Mouse (Mus musculus) cerebellum, postnatal 25 days (tissue): ENCODE data around the gene Nacc1.
A peak's percentile ranks its signal among the peaks of the same experiment; 100 is the strongest.
"Not testable (repeated sequence)": the region's sequence is repeated elsewhere in the genome, so short reads cannot be mapped to it uniquely, and the experiment has no call there.

ENCODE experiments used
- DNase-seq, 2 experiments: peaks; one replicate each; pipeline ENCODE4 v3.0.0; 2021; ENCODE audit warnings: mixed read lengths in 2 of 2

Nacc1 gene

DNA sequence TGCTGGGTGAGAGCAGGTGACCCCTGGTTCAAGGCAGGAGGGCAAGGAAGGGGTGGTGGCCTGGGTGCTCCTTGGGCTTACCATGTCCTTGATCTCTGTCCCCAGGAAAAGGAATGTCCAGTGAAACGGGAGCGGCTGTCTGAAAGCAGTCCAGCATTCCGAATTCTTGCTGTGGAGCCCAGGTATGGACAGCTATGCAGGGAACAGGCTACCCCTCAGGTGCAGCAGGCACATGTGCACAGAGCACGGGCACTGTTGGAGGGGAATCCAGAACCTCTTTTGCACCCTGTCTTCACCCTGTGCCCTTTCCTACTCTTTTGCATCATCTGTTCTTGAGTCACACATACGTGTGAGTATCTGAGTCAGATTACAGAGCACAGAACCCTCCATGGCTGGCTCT, 10.6 kb upstream of the Nacc1 start:
- DNase-seq, result peak in 1 of 2 experiments; percentile 11

- peak; percentile 60 to 74 for DNase-seq
Observed at GRCm38 (mm10) chr8:84697166-84698130, 9.8 kb upstream of the Nacc1 start.

DNA sequence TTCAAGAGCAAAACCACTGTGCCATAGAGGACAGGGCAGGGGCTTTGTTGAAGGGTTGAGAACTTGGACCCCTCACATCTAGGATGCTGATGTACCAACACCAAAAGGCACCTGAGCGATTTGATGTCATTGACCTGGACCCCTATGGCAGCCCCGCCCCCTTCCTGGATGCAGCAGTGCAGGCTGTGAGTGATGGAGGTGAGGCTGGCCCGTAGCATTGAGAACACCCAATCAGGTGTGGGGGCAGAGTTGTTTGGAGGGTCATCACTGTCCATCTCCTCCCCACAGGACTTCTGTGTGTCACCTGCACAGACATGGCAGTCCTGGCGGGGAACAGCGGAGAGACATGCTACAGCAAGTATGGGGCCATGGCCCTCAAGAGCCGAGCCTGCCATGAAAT, 7.5 kb upstream of the Nacc1 start:
- peak in 1 of 2 experiments; percentile 18 for DNase-seq

GRCm38 (mm10) chr8:84693332-84693731, 5.7 kb upstream of the Nacc1 start:
- no peak for DNase-seq

DNA sequence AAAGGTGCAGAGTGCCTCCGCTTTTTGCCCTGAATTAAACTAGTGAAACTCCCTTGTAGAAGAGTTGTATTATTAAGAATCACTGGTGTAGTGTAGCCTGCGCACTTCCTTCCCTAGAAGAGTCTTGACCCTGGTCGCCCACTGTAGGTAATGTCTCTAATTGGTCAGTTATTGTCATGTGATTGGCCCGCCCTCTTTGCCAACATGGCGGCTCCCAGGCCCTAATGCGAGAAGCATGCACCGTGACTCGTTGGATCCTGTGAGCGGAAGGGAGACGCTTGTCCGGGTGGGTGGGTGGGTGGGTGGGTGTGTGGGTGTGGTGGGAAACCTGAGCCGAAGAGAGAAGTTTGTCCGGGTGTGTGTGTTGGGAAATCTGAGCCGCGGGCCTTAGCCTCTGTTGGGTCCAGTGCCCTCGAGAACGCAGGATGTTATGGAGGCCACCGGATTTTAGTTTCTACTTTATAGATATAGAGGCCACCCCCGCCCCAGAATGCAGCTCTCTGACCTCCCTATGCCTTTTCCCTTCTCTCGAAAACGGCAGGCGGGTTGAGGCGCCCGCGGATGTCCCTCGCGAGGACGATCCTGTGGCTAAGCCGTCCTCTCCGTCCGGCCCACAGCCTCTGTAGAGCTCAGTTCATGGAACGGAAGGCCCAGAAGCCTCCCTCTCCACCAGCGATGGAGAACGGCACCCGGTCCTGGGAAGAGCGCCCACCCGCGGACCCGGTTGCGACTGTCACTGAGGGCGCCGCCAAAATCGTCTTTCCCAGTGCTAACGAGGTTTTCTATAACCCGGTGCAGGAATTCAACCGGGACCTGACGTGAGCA, 1.6 kb upstream of the Nacc1 start:
- peak; percentile 91 to 93 for DNase-seq

DNA sequence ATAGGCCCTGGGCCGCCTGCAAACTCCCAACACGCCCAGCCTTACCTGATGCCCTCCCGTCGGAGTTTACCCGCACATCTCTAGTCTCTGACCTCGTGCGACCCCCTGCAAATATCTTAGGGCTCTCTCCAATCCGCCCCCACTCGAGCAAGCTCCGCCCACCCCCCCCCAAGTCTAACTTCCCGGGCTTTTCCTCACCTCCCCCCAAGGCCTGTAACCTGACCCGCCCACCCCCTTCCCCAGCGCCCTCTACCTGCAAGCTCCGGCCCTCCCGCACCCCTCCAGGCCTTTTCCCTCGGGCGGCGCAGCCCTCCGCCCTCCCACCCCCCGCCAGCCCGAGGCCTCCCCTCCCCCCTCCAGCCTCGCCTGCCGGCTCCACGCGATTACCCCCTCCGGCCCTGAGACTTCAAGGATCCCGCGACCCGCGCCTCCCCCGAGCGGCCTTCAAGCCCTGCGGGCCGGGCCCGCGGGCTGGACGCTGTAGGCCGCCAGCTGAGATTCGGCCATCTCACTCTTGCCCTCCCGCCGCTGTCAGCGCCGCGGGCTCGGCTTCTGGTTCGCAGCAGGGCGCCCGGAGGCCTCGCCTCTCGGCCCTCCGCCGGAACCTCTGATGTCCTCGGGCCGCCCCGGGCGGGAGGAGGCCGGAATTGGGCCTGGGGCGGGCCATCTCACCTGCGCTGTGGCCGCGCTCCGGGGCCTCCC, 508 bp downstream of the Nacc1 start:
- peak in 1 of 2 experiments; percentile 74 for DNase-seq

DNA sequence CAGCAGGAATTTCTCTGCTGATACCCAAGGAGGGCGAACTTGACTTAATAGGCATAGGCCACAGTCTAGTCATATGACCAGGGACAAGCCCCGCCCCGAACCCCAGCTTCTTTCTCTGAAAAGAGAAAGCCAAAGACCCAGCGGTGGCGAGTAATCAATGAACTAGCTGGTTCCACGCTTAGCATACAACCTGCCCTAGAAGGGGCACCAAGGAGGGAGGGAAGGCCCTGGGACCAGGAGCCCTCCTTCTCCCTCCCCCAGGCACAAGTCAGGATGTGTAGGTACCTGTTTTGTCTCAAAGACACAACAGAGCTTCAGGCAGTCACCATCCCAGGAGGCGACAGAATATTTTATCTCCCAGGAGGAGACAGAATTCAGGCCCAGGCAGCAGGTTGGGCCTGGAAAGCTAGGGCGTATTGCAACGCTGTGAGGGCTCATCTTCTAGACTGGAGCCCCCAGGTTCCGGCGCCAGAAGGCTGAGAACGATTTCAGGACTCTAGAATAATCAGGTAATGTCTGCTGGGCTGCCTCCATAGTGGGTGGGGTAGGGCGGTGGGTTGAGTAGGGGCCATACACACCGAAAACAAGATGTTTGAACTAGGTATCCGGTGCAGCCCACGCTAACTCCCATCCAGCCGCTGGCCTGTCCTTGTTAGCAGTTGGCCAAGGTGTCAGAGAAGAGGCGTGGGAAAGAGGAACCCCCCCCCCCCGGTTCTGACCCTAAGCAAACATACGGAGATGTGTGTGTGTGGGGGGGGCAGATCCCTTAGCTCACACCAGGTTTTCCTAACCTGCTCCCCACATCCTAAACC, 1.3 kb downstream of the Nacc1 start, which contains the start of gene Trmt1:
TSS of gene Trmt1 (plus strand) at position 117 of the 812 bp plus-strand sequence.
- DNase-seq, result peak in 1 of 2 experiments; percentile 58

GRCm38 (mm10) chr8:84684537-84684936, 3.1 kb downstream of the Nacc1 start:
- DNase-seq, result peak in 1 of 2 experiments; percentile 50

GRCm38 (mm10) chr8:84682257-84682656, 5.4 kb downstream of the Nacc1 start:
- DNase-seq, result no peak

DNA sequence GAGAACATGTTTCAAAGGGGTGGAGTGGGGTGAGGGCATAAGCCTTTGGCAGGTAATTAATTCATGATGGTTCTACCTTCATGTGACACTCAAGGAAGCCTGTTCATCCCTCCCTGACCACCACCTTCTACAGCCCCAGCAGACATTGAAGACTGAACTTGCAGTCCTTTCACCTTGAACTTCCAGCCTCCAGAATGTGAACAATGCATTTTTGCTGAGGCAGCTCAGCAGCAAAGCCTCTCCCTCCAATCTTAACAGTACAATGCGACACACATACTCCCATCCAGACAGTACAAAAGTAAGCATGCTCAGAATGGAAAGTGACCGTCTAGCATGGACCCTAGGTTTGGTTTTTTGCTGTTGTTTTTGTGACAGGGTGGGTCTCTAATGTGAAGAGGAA, 6.2 kb downstream of the Nacc1 start:
- DNase-seq, result no peak

- DNase-seq, result no peak
Observed at GRCm38 (mm10) chr8:84677305-84677704, 10.4 kb downstream of the Nacc1 start.

- not testable (repeated sequence) for DNase-seq
Observed at GRCm38 (mm10) chr8:84670295-84671006, 17.2 kb downstream of the Nacc1 start.

DNA sequence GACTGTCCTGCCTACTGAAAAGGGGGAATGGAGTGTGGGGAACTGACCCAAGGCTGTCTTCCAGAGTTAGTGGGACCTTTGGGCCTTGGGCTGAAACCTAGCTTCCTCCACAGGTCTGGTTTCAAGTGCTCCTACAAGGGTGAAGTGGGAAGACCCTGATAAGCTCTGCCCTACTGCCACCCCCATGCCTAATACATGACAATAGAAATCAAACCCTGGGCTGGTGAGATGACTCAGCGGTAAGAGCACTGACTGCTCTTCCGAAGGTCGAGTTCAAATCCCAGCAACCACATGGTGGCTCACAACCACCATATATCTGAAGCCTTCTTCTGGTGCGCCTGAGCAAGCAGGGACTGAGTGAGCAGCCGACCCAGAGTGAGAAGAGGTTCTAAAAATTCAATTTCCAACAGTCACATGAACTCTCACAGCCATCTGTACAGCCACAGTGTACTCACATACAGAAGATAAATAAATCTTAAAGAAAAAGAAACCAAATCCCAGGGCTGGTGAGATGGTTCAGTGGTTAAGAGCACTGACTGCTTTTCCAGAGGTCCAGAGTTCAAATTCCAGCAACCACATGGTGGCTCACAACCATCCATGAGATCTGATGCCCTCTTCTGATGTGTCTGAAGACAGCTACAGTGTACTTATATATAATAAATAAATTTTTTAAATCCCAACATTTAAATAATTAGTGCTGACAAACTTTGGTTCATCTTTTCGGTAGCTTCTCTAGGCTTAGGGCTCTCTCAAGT, 18.8 kb downstream of the Nacc1 start:
- DNase-seq, result no peak

DNA sequence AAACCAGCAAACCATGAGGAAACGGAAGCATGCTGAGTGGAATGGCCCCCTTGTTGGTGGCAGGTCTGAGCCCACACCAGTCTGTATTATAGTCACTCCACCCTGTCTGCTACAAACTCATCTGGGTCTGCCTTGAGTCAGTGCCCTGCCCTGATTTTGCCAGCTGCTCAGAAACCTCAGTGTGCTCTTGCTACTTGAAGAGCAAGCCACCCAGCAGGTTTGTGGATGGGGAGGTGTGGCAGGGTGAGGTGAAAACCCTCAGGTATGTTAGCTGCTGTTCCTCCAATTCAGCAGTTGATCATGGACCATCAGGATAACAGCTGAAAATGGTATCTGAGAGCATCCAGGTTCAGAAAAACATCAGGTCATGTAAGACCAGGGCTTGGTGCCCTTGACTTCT, 19.6 kb downstream of the Nacc1 start:
- DNase-seq, result no peak

DNA sequence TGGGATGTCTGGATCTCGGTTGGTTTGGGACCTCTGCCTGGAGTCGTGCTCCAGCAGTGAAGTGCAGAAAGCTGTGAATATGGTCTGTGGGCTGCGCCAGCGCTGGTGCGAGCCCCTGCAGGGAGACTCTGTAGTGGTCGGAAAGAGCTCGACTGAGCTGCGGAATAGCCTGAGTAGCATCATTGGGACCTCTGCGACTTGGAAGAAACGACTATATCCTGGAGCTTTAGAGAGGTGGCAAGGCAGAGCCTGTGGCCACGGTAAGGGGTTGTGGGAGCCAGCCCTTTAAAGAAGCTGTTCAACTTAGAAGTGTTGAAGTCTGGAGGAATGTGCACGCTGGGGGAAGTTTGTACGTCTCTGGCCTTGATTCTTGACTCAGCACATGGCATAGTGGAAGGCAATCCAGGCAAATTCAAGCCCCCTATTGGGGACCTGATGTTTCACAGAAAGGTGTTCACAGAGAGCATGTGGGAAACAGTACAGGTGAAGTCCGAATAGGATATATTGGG, 22.2 kb downstream of the Nacc1 start:
- DNase-seq, result peak in 1 of 2 experiments; percentile 38

GRCm38 (mm10) chr8:84664566-84665384, 22.9 kb downstream of the Nacc1 start:
- DNase-seq, result peak; percentile 88 to 91

GRCm38 (mm10) chr8:84663483-84664327, 24.0 kb downstream of the Nacc1 start:
- DNase-seq, result peak; percentile 97 to 98

- DNase-seq, result peak; percentile 95 to 96
Observed at GRCm38 (mm10) chr8:84662581-84663065, 25.0 kb downstream of the Nacc1 start, which contains the start of gene Ier2. TSS of gene Ier2 (minus strand) at chr8:84662852.
